Mouse (Mus musculus) MEL (cell line): Measurements from ENCODE around the gene Pxylp1. TPM values are rescaled to one million over a fixed set of nuclear protein-coding genes. Genes with fewer than 3 reads are reported as not detected.

Source experiments
- DNase-seq: peaks from one replicate; pipeline ENCODE4 v3.0.0; 2011; ENCODE audit warnings: low read depth, low spot score
- H3K27ac ChIP-seq: 2 replicates; pipeline ENCODE4 v1.5.1; 2012; ENCODE audit warnings: low read depth, mild to moderate bottlenecking, control low read depth, low read length, moderate library complexity; ENCODE audit not compliant: control insufficient read depth
- H3K27me3 ChIP-seq, 2 experiments: fragments of 150-350 bp in 1 of 2; sonication (generic) in 1 of 2; 2 replicates each; pipeline ENCODE4 v1.6.1; 2012; ENCODE audit warnings: low read length in 2 of 2, mild to moderate bottlenecking in 2 of 2, improper control_type of control experiment in 1 of 2, moderate library complexity in 1 of 2; ENCODE audit not compliant: insufficient read depth in 2 of 2, control insufficient read depth in 1 of 2
- H3K36me3 ChIP-seq, 2 experiments: 2 replicates each; pipeline ENCODE4 v1.6.1; 2012 to 2014; ENCODE audit warnings: low read length in 2 of 2, improper control_type of control experiment in 1 of 2, inconsistent platforms in 1 of 2, mild to moderate bottlenecking in 1 of 2; ENCODE audit not compliant: insufficient read depth in 2 of 2, control insufficient read depth in 1 of 2
- H3K4me1 ChIP-seq, 2 experiments: fragments of 150-350 bp in 1 of 2; sonication (generic) in 1 of 2; 2 replicates each; pipeline ENCODE4 v1.6.1; 2012; ENCODE audit warnings: low read length in 2 of 2, improper control_type of control experiment in 1 of 2, mild to moderate bottlenecking in 1 of 2; ENCODE audit not compliant: insufficient read depth in 2 of 2, control insufficient read depth in 1 of 2
- H3K4me3 ChIP-seq, 2 experiments: fragments of 150-350 bp in 1 of 2; sonication (generic) in 1 of 2; 2 replicates each; pipeline ENCODE4 v1.5.1; 2012; ENCODE audit warnings: low read depth in 2 of 2, low read length in 2 of 2, mild to moderate bottlenecking in 2 of 2, moderate library complexity in 2 of 2, control low read depth in 1 of 2, improper control_type of control experiment in 1 of 2; ENCODE audit not compliant: control insufficient read depth in 1 of 2, insufficient read depth in 1 of 2
- H3K79me2 ChIP-seq: 2 replicates; pipeline ENCODE4 v1.6.1; 2012; ENCODE audit warnings: mild to moderate bottlenecking, low read length, moderate library complexity; ENCODE audit not compliant: control insufficient read depth, poor library complexity, insufficient read depth
- H3K9ac ChIP-seq: 2 replicates; pipeline ENCODE4 v1.6.1; 2012; ENCODE audit warnings: low read depth, mild to moderate bottlenecking, control low read depth, low read length, moderate library complexity; ENCODE audit not compliant: control insufficient read depth, poor library complexity, severe bottlenecking
- H3K9me3 ChIP-seq: fragments of 150-350 bp; sonication (generic); replicated peaks from 2 replicates; pipeline ENCODE4 v1.6.1; 2012; ENCODE audit warnings: mild to moderate bottlenecking, low read length, improper control_type of control experiment, moderate library complexity; ENCODE audit not compliant: insufficient read depth
- BHLHE40 ChIP-seq: IDR thresholded peaks from 2 replicates; pipeline ENCODE4 v1.6.1; 2012; ENCODE audit warnings: low read depth, mild to moderate bottlenecking, inconsistent platforms, low read length, improper control_type of control experiment, borderline replicate concordance
- CHD1 ChIP-seq: IDR thresholded peaks from 2 replicates; pipeline ENCODE4 v1.6.1; 2012; ENCODE audit warnings: low read depth, mild to moderate bottlenecking, inconsistent platforms, low read length, improper control_type of control experiment
- CTCF ChIP-seq, 3 experiments: IDR thresholded peaks in 2 of 3; conservative IDR thresholded peaks in 1 of 3; 2 replicates each; pipeline ENCODE4 v1.5.1; 2011 to 2012; ENCODE audit warnings: low read length in 3 of 3, low read depth in 2 of 3, mild to moderate bottlenecking in 2 of 3, improper control_type of control experiment in 1 of 3, inconsistent platforms in 1 of 3, mixed read lengths in 1 of 3, moderate library complexity in 1 of 3; ENCODE audit not compliant: control insufficient read depth in 1 of 3, insufficient read depth in 1 of 3, poor library complexity in 1 of 3, severe bottlenecking in 1 of 3
- E2F4 ChIP-seq: IDR thresholded peaks from 2 replicates; pipeline ENCODE4 v1.6.1; 2011; ENCODE audit warnings: low read depth, low read length, improper control_type of control experiment, borderline replicate concordance
- ELF1 ChIP-seq: IDR thresholded peaks from 2 replicates; pipeline ENCODE4 v1.6.1; 2014; ENCODE audit warnings: low read depth, mild to moderate bottlenecking, inconsistent platforms, low read length, improper control_type of control experiment, moderate library complexity
- EP300 ChIP-seq, 2 experiments: IDR thresholded peaks; 2 replicates each; pipeline ENCODE4 v1.6.1; 2011; ENCODE audit warnings: improper control_type of control experiment in 2 of 2, low read length in 2 of 2, low read depth in 1 of 2, mild to moderate bottlenecking in 1 of 2
- HCFC1 ChIP-seq: IDR thresholded peaks from 2 replicates; pipeline ENCODE4 v1.6.1; 2012; ENCODE audit warnings: low read depth, mild to moderate bottlenecking, inconsistent platforms, low read length, improper control_type of control experiment, moderate library complexity
- JUND ChIP-seq: IDR thresholded peaks from 2 replicates; pipeline ENCODE4 v1.6.1; 2011; ENCODE audit warnings: low read depth, mild to moderate bottlenecking, improper control_type of control experiment, low read length
- KAT2A ChIP-seq: conservative IDR thresholded peaks from 2 replicates; pipeline ENCODE4 v1.6.1; 2012; ENCODE audit warnings: low read depth, low read length, improper control_type of control experiment, inconsistent platforms
- MAFK ChIP-seq: IDR thresholded peaks from 2 replicates; pipeline ENCODE4 v1.6.1; 2011; ENCODE audit warnings: low read depth, mild to moderate bottlenecking, low read length, improper control_type of control experiment, borderline replicate concordance
- MAX ChIP-seq: IDR thresholded peaks from 2 replicates; pipeline ENCODE4 v1.6.1; 2011; ENCODE audit warnings: low read length, improper control_type of control experiment
- MAZ ChIP-seq: IDR thresholded peaks from 2 replicates; pipeline ENCODE4 v1.6.1; 2012; ENCODE audit warnings: low read depth, mild to moderate bottlenecking, inconsistent platforms, low read length, improper control_type of control experiment
- MEF2A ChIP-seq: IDR thresholded peaks from 2 replicates; pipeline ENCODE4 v1.6.1; 2014; ENCODE audit warnings: low read depth, mild to moderate bottlenecking, inconsistent platforms, low read length, improper control_type of control experiment; ENCODE audit not compliant: poor library complexity, insufficient replicate concordance, severe bottlenecking; ENCODE audit errors: extremely low read depth
- MXI1 ChIP-seq: IDR thresholded peaks from 2 replicates; pipeline ENCODE4 v1.6.1; 2011; ENCODE audit warnings: mild to moderate bottlenecking, low read depth, low read length, improper control_type of control experiment
- MYB ChIP-seq: IDR thresholded peaks from 2 replicates; pipeline ENCODE4 v1.6.1; 2011; ENCODE audit warnings: mild to moderate bottlenecking, low read depth, low read length, improper control_type of control experiment
- MYC ChIP-seq: IDR thresholded peaks from 2 replicates; pipeline ENCODE4 v1.6.1; 2011; ENCODE audit warnings: low read depth, mild to moderate bottlenecking, low read length, improper control_type of control experiment, moderate library complexity
- NRF1 ChIP-seq: IDR thresholded peaks from 2 replicates; pipeline ENCODE4 v1.6.1; 2014; ENCODE audit warnings: low read depth, mild to moderate bottlenecking, inconsistent platforms, low read length, improper control_type of control experiment, moderate library complexity; ENCODE audit not compliant: poor library complexity, insufficient read depth, severe bottlenecking
- POLR2A ChIP-seq, 2 experiments: IDR thresholded peaks; 2 replicates each; pipeline ENCODE4 v1.6.1; 2011 to 2012; ENCODE audit warnings: low read length in 2 of 2, mild to moderate bottlenecking in 2 of 2, control low read depth in 1 of 2, improper control_type of control experiment in 1 of 2, low read depth in 1 of 2, moderate library complexity in 1 of 2; ENCODE audit not compliant: control insufficient read depth in 1 of 2, insufficient read depth in 1 of 2, poor library complexity in 1 of 2
- POLR2AphosphoS2 ChIP-seq: IDR thresholded peaks from 2 replicates; pipeline ENCODE4 v1.6.1; 2011; ENCODE audit warnings: low read length, improper control_type of control experiment
- POLR2AphosphoS5 ChIP-seq: IDR thresholded peaks from 2 replicates; pipeline ENCODE4 v1.6.1; 2012; ENCODE audit warnings: low read depth, borderline replicate concordance, mild to moderate bottlenecking, inconsistent platforms, low read length, moderate library complexity, mixed read lengths
- RCOR1 ChIP-seq: IDR thresholded peaks from 2 replicates; pipeline ENCODE4 v1.6.1; 2012; ENCODE audit warnings: low read depth, mild to moderate bottlenecking, inconsistent platforms, low read length, improper control_type of control experiment
- SMC3 ChIP-seq: IDR thresholded peaks from 2 replicates; pipeline ENCODE4 v1.6.1; 2011; ENCODE audit warnings: low read depth, low read length, improper control_type of control experiment
- TCF12 ChIP-seq: IDR thresholded peaks from 2 replicates; pipeline ENCODE4 v1.6.1; 2014; ENCODE audit warnings: low read depth, mild to moderate bottlenecking, inconsistent platforms, low read length, improper control_type of control experiment, moderate library complexity
- UBTF ChIP-seq: IDR thresholded peaks from 2 replicates; pipeline ENCODE4 v1.6.1; 2012; ENCODE audit warnings: low read depth, mild to moderate bottlenecking, inconsistent platforms, low read length, improper control_type of control experiment, moderate library complexity, borderline replicate concordance; ENCODE audit not compliant: insufficient read depth
- USF1 ChIP-seq: IDR thresholded peaks from 2 replicates; pipeline ENCODE4 v1.6.1; 2014; ENCODE audit warnings: low read depth, mild to moderate bottlenecking, inconsistent platforms, low read length, improper control_type of control experiment, moderate library complexity
- USF2 ChIP-seq, 2 experiments: IDR thresholded peaks; 2 replicates each; pipeline ENCODE4 v1.6.1; 2011 to 2012; ENCODE audit warnings: improper control_type of control experiment in 2 of 2, low read length in 2 of 2, borderline replicate concordance in 1 of 2, inconsistent platforms in 1 of 2, low read depth in 1 of 2, mild to moderate bottlenecking in 1 of 2; ENCODE audit not compliant: insufficient read depth in 1 of 2
- ZKSCAN1 ChIP-seq: IDR thresholded peaks from 2 replicates; pipeline ENCODE4 v1.6.1; 2012; ENCODE audit warnings: low read depth, mild to moderate bottlenecking, inconsistent platforms, low read length, improper control_type of control experiment, moderate library complexity
- polyA plus RNA-seq, 2 experiments: library from polyadenylated mRNA; stranded (reverse) in 1 of 2; unstranded in 1 of 2; fragments of >175 nt in 1 of 2; fragments of >200 nt in 1 of 2; gene quantifications; 2 replicates each; pipeline versions ENCODE4 v1.2.1 to v1.2.4; 2012; ENCODE audit warnings: low replicate concordance in 2 of 2, low read depth in 1 of 2; ENCODE audit not compliant: insufficient read length in 2 of 2, insufficient read depth in 1 of 2, missing spikeins in 1 of 2
- total RNA-seq: library from RNA; depleted of rRNA; stranded (reverse); fragments of 300-350 nt; gene quantifications from 2 replicates; pipeline ENCODE4 v1.2.3, GENCODE M21; 2012

Gene Pxylp1
- total and polyA plus RNA-seq, 3 experiments: 5.7 to 9.9 TPM; not detected in 1

- DNase-seq: no peak
- Histone ChIP-seq H3K27ac (no peak overlapping the region), H3K4me3 (no peak overlapping the region), H3K4me1 (no peaks in the 10 kb centered on the region), H3K9ac (no peak overlapping the region), H3K79me2 (no peaks in the 10 kb centered on the region), H3K36me3 (no peaks in the 10 kb centered on the region), H3K27me3 (no peaks in the 10 kb centered on the region), H3K9me3 (no peaks in the 10 kb centered on the region)
- TF ChIP-seq USF1: no peak
- no peak for TF ChIP-seq MYC
- no peak for TF ChIP-seq CTCF (IDR thresholded peaks at IDR 0.05 in 2 of 3, conservative IDR thresholded peaks at IDR 0.05 in 1 of 3; ENCODE audit: control insufficient read depth in 1 of 3, insufficient read depth in 1 of 3, low read depth in 2 of 3, low read length in 3 of 3, poor library complexity in 1 of 3, severe bottlenecking in 1 of 3)
- TF ChIP-seq RCOR1: no peak
- no peak for TF ChIP-seq NRF1
- no peak for TF ChIP-seq BHLHE40
- no peak for TF ChIP-seq EP300 (IDR thresholded peaks at IDR 0.05; ENCODE audit: low read depth in 1 of 2, low read length in 2 of 2)
- TF ChIP-seq SMC3: no peak
- TF ChIP-seq TCF12: no peak
- TF ChIP-seq POLR2A (IDR thresholded peaks at IDR 0.05; ENCODE audit: control insufficient read depth in 1 of 2, insufficient read depth in 1 of 2, low read depth in 1 of 2, low read length in 2 of 2, poor library complexity in 1 of 2): no peak
- TF ChIP-seq USF2 (IDR thresholded peaks at IDR 0.05; ENCODE audit: borderline replicate concordance in 1 of 2, insufficient read depth in 1 of 2, low read depth in 1 of 2, low read length in 2 of 2): no peak
- TF ChIP-seq CHD1: no peak
- TF ChIP-seq MXI1: no peak
- no peak for TF ChIP-seq MAFK
- TF ChIP-seq MAX: no peak
- no peak for TF ChIP-seq ZKSCAN1
- no peak for TF ChIP-seq UBTF
- no peak for TF ChIP-seq MAZ
- no peak for TF ChIP-seq MEF2A
Measured at GRCm38 (mm10) chr9:96827002-96827785, 65.3 kb downstream of the Pxylp1 start.

GRCm38 (mm10) chr9:96824857-96825256 is 67.6 kb downstream of the Pxylp1 start:
- Histone ChIP-seq H3K4me3 (no peak overlapping the region), H3K36me3 (no peaks in the 10 kb centered on the region), H3K4me1 (no peaks in the 10 kb centered on the region), H3K27ac (no peak overlapping the region)
- TF ChIP-seq RCOR1: no peak
- TF ChIP-seq MAZ: no peak
- TF ChIP-seq MYB: no peak
- no peak for TF ChIP-seq KAT2A
- no peak for TF ChIP-seq E2F4
- no peak for TF ChIP-seq BHLHE40
- TF ChIP-seq POLR2AphosphoS2: no peak
- no peak for TF ChIP-seq ELF1
- TF ChIP-seq POLR2AphosphoS5: no peak
- no peak for TF ChIP-seq EP300 (IDR thresholded peaks at IDR 0.05; ENCODE audit: low read depth in 1 of 2, low read length in 2 of 2)
- TF ChIP-seq NRF1: no peak
- no peak for TF ChIP-seq CHD1
- TF ChIP-seq HCFC1: no peak
- TF ChIP-seq JUND: no peak
- TF ChIP-seq, all 39 proteins: peak for 0
- Histone ChIP-seq H3K27me3 (no peaks in the 10 kb centered on the region), H3K9ac (no peak overlapping the region), H3K9me3 (no peaks in the 10 kb centered on the region), H3K79me2 (no peaks in the 10 kb centered on the region)
- DNase-seq: no peak
